ENCODE assay signal across 8 mouse cellular contexts in the genomic region with DNA sequence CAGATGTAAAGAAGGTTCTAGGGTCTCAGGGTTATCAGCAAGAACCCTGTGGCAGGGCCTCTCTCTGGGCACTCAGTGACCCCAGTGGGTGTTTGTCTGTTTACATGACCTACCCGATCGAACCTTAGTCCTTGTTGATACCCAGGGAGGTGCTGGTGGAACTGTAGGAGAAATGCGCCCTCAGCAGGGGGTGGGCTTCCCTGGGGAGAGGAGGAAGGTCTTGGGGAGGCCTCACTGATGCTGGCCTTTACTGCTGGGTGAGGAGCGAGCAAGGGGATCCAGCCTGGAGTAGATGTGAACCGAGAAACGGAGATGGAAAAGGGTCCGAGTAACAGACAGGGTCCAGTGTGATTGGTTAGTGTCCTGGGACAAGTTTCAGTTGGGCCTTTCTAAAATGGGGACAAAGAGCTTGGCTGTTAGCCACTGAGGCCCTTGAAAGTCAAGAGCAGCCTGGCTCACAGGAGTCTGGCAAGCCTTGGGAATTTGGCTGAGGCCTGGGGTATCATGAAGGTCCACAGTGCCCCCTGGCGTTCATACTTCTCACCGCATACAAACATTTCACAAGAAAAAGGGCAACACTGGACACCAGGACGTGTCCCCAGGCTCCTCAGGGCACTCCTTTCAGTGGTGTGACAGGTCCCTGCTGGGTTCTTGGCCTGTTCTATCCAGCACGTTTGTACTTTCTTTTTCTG. TPM values are rescaled to one million over a fixed set of nuclear protein-coding genes. Genes with fewer than 3 reads are reported as not detected.
DNase-seq lines count a peak whose midpoint lies in the region; ATAC-seq and TF ChIP-seq lines count a peak whose summit lies in the region.

No protein-coding gene starts in this region.

- DNase-seq in MEL (ENCODE audit: low read depth, low spot score) = peak; percentile 89
- peak; percentile 91 for DNase-seq in cerebellum, adult 8-10 months
- DNase-seq in frontal cortex, adult 2 months (ENCODE audit: extremely low spot score in 1 of 2, low spot score in 1 of 2) = peak; percentile 77 to 92
- peak; percentile 93 for DNase-seq in hindbrain, embryonic 11.5 days (ENCODE audit: low spot score)
- DNase-seq in layer of hippocampus, adult 9-11 months = peak; percentile 88
- DNase-seq in ovary, postnatal 10 days (ENCODE audit: low spot score) = peak; percentile 79
- peak; percentile 27 to 73 for DNase-seq in thymus, postnatal 10 days (ENCODE audit: low spot score in 2 of 2)

- no peak overlapping the region for H3K9ac ChIP-seq in MEL (ENCODE audit: control insufficient read depth, low read depth, low read length, poor library complexity, severe bottlenecking)
- H3K9ac ChIP-seq in hindbrain, embryonic 11.5 days (ENCODE audit: low read depth, low read length) = no peak overlapping the region
- H3K9ac ChIP-seq in lung, embryonic 16.5 days (ENCODE audit: low read length) = peak overlapping the region; percentile 31; the same call in 1 of the 2 replicates

- no peak for TF ChIP-seq EP300 in MEL (IDR thresholded peaks at IDR 0.05; ENCODE audit: low read depth in 1 of 2, low read length in 2 of 2)

- peak; percentile 78 for TF ChIP-seq RAD21 in MEL (IDR thresholded peaks at IDR 0.05; ENCODE audit: low read depth, low read length)

- peaks cover 2 to 13% of the 10 kb centered on the region in 2 experiments for H3K4me1 ChIP-seq in MEL (ENCODE audit: control insufficient read depth in 1 of 2, insufficient read depth in 2 of 2, low read length in 2 of 2)
- H3K4me1 ChIP-seq in hindbrain, embryonic 11.5 days (replicated peaks; ENCODE audit: control insufficient read depth, insufficient read depth, low read length) = 0 out of 2 replicates have a peak, but pooled peaks cover 2% of the 10 kb centered on the region
- H3K4me1 ChIP-seq in lung, embryonic 16.5 days (replicated peaks; ENCODE audit: control insufficient read depth, insufficient read depth, low read length) = peaks cover 4% of the 10 kb centered on the region; the same call in 1 of the 2 replicates

- H3K79me2 ChIP-seq in MEL (ENCODE audit: control insufficient read depth, insufficient read depth, low read length, poor library complexity) = no peaks in the 10 kb centered on the region

- TF ChIP-seq CTCF in MEL (IDR thresholded peaks at IDR 0.05 in 2 of 3, conservative IDR thresholded peaks at IDR 0.05 in 1 of 3; ENCODE audit: control insufficient read depth in 1 of 3, insufficient read depth in 1 of 3, low read depth in 2 of 3, low read length in 3 of 3, poor library complexity in 1 of 3, severe bottlenecking in 1 of 3) = peak; percentile 74 to 85 (median 81)

- no peaks in the 10 kb centered on the region for H3K27me3 ChIP-seq in MEL (ENCODE audit: control insufficient read depth in 1 of 2, insufficient read depth in 2 of 2, low read length in 2 of 2)
- no peaks in the 10 kb centered on the region for H3K27me3 ChIP-seq in hindbrain, embryonic 11.5 days (ENCODE audit: control insufficient read depth, insufficient read depth, low read length)
- H3K27me3 ChIP-seq in lung, embryonic 16.5 days (ENCODE audit: control insufficient read depth, insufficient read depth, low read depth, low read length) = no peaks in the 10 kb centered on the region

- no peaks in the 10 kb centered on the region for H3K9me3 ChIP-seq in MEL (replicated peaks; ENCODE audit: insufficient read depth, low read length)
- no peaks in the 10 kb centered on the region for H3K9me3 ChIP-seq in hindbrain, embryonic 11.5 days (ENCODE audit: control insufficient read depth, low read length)
- no peaks in the 10 kb centered on the region for H3K9me3 ChIP-seq in lung, embryonic 16.5 days (ENCODE audit: control insufficient read depth, low read length)

- no peak overlapping the region for H3K4me3 ChIP-seq in MEL (ENCODE audit: control insufficient read depth in 1 of 2, insufficient read depth in 1 of 2, low read depth in 2 of 2, low read length in 2 of 2)
- no peak overlapping the region for H3K4me3 ChIP-seq in hindbrain, embryonic 11.5 days (ENCODE audit: low read depth, low read length)
- no peak overlapping the region for H3K4me3 ChIP-seq in lung, embryonic 16.5 days (ENCODE audit: low read length)

- TF ChIP-seq POLR2A in MEL (IDR thresholded peaks at IDR 0.05; ENCODE audit: control insufficient read depth in 1 of 2, insufficient read depth in 1 of 2, low read depth in 1 of 2, low read length in 2 of 2, poor library complexity in 1 of 2) = no peak

- 45% methylated on average over 11 of the region's 11 CpGs for WGBS in hindbrain, embryonic 11.5 days
- whole genome bisulfite sequencing in lung, embryonic 16.5 days = 25% methylated on average over 11 of the region's 11 CpGs

- peak; percentile 33; the same call in 1 of the 2 replicates for ATAC-seq in hindbrain, embryonic 11.5 days (ENCODE audit: low FRiP score)
- ATAC-seq in lung, embryonic 16.5 days (ENCODE audit: low read depth) = peak; percentile 90

- no peak overlapping the region for H3K4me2 ChIP-seq in hindbrain, embryonic 11.5 days (replicated peaks; ENCODE audit: low read depth, low read length)
- no peak overlapping the region for H3K4me2 ChIP-seq in lung, embryonic 16.5 days (ENCODE audit: low read depth, low read length)

- no peak overlapping the region for H3K27ac ChIP-seq in MEL (ENCODE audit: control insufficient read depth, low read depth, low read length)
- no peak overlapping the region for H3K27ac ChIP-seq in hindbrain, embryonic 11.5 days (ENCODE audit: low read depth, low read length)
- H3K27ac ChIP-seq in lung, embryonic 16.5 days (ENCODE audit: low read length) = no peak overlapping the region

- H3K36me3 ChIP-seq in MEL (ENCODE audit: control insufficient read depth in 1 of 2, insufficient read depth in 2 of 2, low read length in 2 of 2) = peaks cover 2 to 6% of the 10 kb centered on the region in 2 experiments
- H3K36me3 ChIP-seq in hindbrain, embryonic 11.5 days (ENCODE audit: control insufficient read depth, insufficient read depth, low read length) = no peaks in the 10 kb centered on the region
- H3K36me3 ChIP-seq in lung, embryonic 16.5 days (ENCODE audit: control insufficient read depth, insufficient read depth, low read length) = no peaks in the 10 kb centered on the region

TF ChIP-seq in MEL, 35 proteins besides CTCF, POLR2A, EP300 and RAD21:
- TF ChIP-seq SMC3 (IDR thresholded peaks at IDR 0.05; ENCODE audit: low read depth, low read length) = peak; percentile 82
- TF ChIP-seq TAL1 (IDR thresholded peaks at IDR 0.05; ENCODE audit: low read length) = no peak
- TF ChIP-seq ZKSCAN1 (IDR thresholded peaks at IDR 0.05; ENCODE audit: low read depth, low read length) = no peak
- peak; percentile 55 for TF ChIP-seq ZC3H11A (IDR thresholded peaks at IDR 0.05; ENCODE audit: low read depth, low read length)

RNA-seq across cellular contexts. Expression of gene Xrcc6, which starts 1.9 kb away (rescaled TPM):
- total RNA-seq in MEL (2012; rRNA removed) = 90.3 and 108 TPM in 2 replicates
- 100 to 1,000 TPM in 1 of 2 experiments, not detected in 1; 108 TPM for polyA plus RNA-seq in MEL (2012; ENCODE audit: insufficient read depth in 1 of 2, insufficient read length in 2 of 2, low read depth in 1 of 2, low replicate concordance in 2 of 2, missing spikeins in 1 of 2)
- polyA plus RNA-seq in frontal cortex, adult 2 months (2012; rRNA removed) = 23.3 and 27.2 TPM in 2 replicates
- 62.4 and 66.6 TPM in 2 replicates for polyA plus RNA-seq in hindbrain, embryonic 11.5 days (2014; fragmentation: Nextera tagmentation; extraction: Ambion mirVana)
- polyA plus RNA-seq in lung, embryonic 16.5 days (2015; fragmentation: Nextera tagmentation; extraction: Ambion mirVana) = 72.0 and 77.0 TPM in 2 replicates

RNA-seq across cellular contexts. Expression of gene 1700029P11Rik, which starts 9.2 kb away (rescaled TPM):
- total RNA-seq in MEL (2012; rRNA removed) = not detected in 2 replicates
- under 1 TPM in 1 of 2 experiments, not detected in 1; 0.07 TPM for polyA plus RNA-seq in MEL (2012; ENCODE audit: insufficient read depth in 1 of 2, insufficient read length in 2 of 2, low read depth in 1 of 2, low replicate concordance in 2 of 2, missing spikeins in 1 of 2)
- polyA plus RNA-seq in frontal cortex, adult 2 months (2012; rRNA removed) = not detected in 2 replicates
- polyA plus RNA-seq in hindbrain, embryonic 11.5 days (2014; fragmentation: Nextera tagmentation; extraction: Ambion mirVana) = not detected in 2 replicates
- not detected in 2 replicates for polyA plus RNA-seq in lung, embryonic 16.5 days (2015; fragmentation: Nextera tagmentation; extraction: Ambion mirVana)

RNA-seq across cellular contexts. Expression of gene Pmm1, which starts 28.8 kb away (rescaled TPM):
- total RNA-seq in MEL (2012; rRNA removed) = 72.7 and 77.5 TPM in 2 replicates
- 100 to 1,000 TPM in 1 of 2 experiments, not detected in 1; 111 TPM for polyA plus RNA-seq in MEL (2012; ENCODE audit: insufficient read depth in 1 of 2, insufficient read length in 2 of 2, low read depth in 1 of 2, low replicate concordance in 2 of 2, missing spikeins in 1 of 2)
- polyA plus RNA-seq in frontal cortex, adult 2 months (2012; rRNA removed) = 283 and 289 TPM in 2 replicates
- 31.1 and 33.7 TPM in 2 replicates for polyA plus RNA-seq in hindbrain, embryonic 11.5 days (2014; fragmentation: Nextera tagmentation; extraction: Ambion mirVana)
- polyA plus RNA-seq in lung, embryonic 16.5 days (2015; fragmentation: Nextera tagmentation; extraction: Ambion mirVana) = 37.7 and 41.7 TPM in 2 replicates

RNA-seq across cellular contexts. Expression of gene Desi1, which starts 44.1 kb away (rescaled TPM):
- total RNA-seq in MEL (2012; rRNA removed) = 22.6 and 26.3 TPM in 2 replicates
- 100 to 1,000 TPM in 1 of 2 experiments, not detected in 1; 116 TPM for polyA plus RNA-seq in MEL (2012; ENCODE audit: insufficient read depth in 1 of 2, insufficient read length in 2 of 2, low read depth in 1 of 2, low replicate concordance in 2 of 2, missing spikeins in 1 of 2)
- 112 and 120 TPM in 2 replicates for polyA plus RNA-seq in frontal cortex, adult 2 months (2012; rRNA removed)
- polyA plus RNA-seq in hindbrain, embryonic 11.5 days (2014; fragmentation: Nextera tagmentation; extraction: Ambion mirVana) = 32.6 and 35.6 TPM in 2 replicates
- polyA plus RNA-seq in lung, embryonic 16.5 days (2015; fragmentation: Nextera tagmentation; extraction: Ambion mirVana) = 21.6 and 22.7 TPM in 2 replicates

RNA-seq across cellular contexts. Expression of gene Csdc2, which starts 53.0 kb away (rescaled TPM):
- not detected in 2 replicates for total RNA-seq in MEL (2012; rRNA removed)
- polyA plus RNA-seq in MEL (2012; ENCODE audit: insufficient read depth in 1 of 2, insufficient read length in 2 of 2, low read depth in 1 of 2, low replicate concordance in 2 of 2, missing spikeins in 1 of 2) = not detected
- polyA plus RNA-seq in frontal cortex, adult 2 months (2012; rRNA removed) = 228 and 277 TPM in 2 replicates
- polyA plus RNA-seq in hindbrain, embryonic 11.5 days (2014; fragmentation: Nextera tagmentation; extraction: Ambion mirVana) = 25.2 and 25.7 TPM in 2 replicates
- polyA plus RNA-seq in lung, embryonic 16.5 days (2015; fragmentation: Nextera tagmentation; extraction: Ambion mirVana) = 10.0 and 10.7 TPM in 2 replicates
